Mouse (Mus musculus): Measurements from ENCODE around the gene Dennd2a.
"Not testable (repeated sequence)": the region's sequence is repeated elsewhere in the genome, so short reads cannot be mapped to it uniquely, and the experiment has no call there.

The Dennd2a gene

DNA sequence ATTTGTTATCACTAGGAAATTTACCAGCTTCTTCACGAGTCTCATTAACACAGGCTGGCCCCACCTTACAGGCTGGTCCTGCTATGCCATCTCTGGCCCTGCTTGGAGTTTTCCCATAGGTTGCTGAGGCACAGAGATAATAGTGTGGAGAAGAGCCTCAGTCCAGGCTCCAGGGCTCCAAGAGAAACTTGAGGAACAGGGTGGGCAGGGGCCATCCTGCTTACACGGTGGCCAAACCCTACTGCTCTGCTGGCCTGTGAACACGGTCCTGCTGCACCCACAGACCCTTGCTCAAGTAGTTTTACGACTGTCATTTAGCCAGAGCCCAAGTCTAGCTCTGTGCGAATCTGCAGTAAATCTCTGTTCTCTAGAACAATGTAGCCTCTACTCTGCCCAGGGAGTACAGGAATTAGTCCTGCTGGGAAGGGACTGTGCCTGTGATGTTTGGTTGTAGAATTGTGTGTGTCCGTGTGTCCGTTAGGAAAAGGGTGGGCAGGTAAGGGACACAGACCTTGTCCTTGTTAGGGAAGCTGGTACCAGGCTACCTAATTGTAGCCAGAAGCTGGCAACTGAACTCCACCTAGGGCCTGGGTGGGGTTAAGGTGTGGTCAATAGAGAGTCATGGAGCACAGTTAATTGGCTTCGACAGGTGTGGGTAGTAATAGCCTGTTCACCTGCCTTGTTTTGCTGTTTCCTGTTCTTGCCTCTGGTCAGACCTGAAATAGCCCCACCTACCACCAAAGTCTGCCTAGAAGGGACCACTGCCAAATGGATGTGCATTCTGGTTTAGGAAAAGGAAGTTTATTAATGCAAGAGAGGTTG lies 102.1 kb downstream of the Dennd2a start:
- DNase-seq (ENCODE audit: extremely low read depth, insufficient read length, low spot score) = no peak

DNA sequence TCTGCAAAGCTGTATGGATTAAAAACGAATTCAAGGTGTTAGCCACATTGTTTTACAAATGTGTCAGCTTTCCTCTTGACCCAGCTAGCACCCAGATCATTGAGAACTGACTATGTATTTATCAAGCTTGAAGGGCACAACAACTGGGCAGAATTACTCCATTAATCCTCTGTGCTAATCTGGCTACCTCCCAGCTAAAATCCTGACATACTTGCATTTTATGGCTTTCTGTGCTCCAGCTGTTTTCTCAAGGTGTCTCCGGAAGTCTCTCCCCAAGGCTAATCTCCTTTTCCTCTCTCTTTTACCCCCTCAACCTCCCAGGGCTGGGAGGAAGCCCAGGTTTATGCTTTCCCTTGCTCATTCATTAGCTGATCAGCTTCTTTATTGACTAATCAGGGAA lies 103.1 kb downstream of the Dennd2a start:
- no peak for DNase-seq (ENCODE audit: extremely low read depth, insufficient read length, low spot score)

- no peak for DNase-seq (ENCODE audit: extremely low read depth, insufficient read length, low spot score)
Observed at GRCm38 (mm10) chr6:39453564-39453963, 104.1 kb downstream of the Dennd2a start.

GRCm38 (mm10) chr6:39451033-39451432 lies 106.6 kb downstream of the Dennd2a start:
- DNase-seq (ENCODE audit: extremely low read depth, insufficient read length, low spot score) = no peak

- no peak for DNase-seq (ENCODE audit: extremely low read depth, insufficient read length, low spot score)
Observed at GRCm38 (mm10) chr6:39450580-39450979, 107.1 kb downstream of the Dennd2a start.

DNA sequence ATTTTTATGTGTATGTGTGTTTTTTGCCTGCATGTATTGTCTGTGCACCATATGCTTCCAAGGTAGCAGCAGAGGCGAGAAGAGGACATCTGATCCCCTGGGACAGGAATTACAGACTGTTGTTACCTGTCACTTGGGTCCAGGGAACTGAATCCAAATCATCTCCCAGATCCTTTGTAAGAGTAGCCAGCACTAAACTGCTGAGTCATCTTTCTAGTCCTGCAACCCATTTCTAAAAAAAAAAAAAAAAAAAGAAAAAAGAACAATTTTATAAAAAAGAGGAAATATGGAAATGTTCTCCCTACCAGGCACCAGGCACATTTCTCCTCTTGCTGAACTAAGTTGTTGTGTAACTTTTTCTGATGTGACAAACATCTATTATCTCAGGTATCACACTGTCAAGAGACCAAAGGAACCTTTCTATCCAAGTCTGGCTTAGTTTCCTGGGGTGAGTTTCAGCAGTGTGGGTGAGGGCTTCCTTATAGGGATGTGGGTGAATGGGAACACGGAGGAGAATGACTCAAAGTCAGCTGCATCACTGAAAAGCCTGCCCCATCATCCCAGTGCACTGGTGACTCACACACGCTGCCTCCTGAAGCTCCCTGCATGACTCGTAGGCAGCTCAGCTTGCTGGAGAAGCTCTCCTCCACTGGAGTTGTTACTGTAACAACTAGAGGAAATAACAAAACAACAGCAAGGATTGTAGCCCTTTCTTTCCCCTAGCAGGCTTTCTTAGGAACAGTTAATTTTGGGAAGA lies 110.1 kb downstream of the Dennd2a start:
- peak; percentile 75 for DNase-seq (ENCODE audit: extremely low read depth, insufficient read length, low spot score)

DNA sequence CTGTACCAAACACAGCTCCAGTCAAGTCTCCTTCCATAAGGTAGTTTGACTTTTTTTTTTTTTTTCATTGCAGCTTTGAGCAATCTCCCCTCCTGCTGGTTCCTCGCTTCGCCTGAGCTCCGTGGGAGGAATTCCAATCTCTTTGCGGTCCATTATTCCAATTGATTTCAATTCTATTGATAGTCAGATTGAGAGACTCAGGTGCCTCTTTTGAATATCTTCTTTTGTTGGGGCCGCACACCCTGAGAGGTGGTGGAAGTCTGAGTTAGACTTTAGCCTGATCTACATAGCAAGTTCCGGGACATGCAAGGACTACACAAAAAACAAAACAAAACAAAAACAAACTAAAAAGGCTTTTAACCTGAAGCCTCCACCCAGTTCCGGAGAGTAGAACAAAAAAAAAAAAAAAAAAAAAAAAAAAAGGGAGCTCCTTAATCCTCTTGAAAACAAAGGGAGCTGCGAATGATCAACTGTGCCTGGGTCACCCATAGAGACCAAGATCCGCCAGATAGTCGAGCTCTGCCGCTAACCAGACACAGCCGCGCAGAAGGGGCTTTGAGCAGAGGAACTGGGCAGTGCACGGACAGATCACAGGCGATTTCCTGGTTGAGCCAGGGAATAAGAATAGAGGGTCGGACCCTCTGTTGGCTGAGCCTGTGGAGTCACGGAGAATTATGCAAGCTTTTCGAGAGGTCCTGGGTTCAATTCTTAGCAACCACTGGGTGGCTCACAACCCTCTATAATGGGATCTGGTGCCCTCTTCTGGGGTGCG lies 111.7 kb downstream of the Dennd2a start:
- no peak for DNase-seq (ENCODE audit: extremely low read depth, insufficient read length, low spot score)

- DNase-seq (ENCODE audit: extremely low read depth, insufficient read length, low spot score) = no peak
Observed at GRCm38 (mm10) chr6:39442786-39443287, 114.8 kb downstream of the Dennd2a start.

GRCm38 (mm10) chr6:39440207-39440606 lies 117.5 kb downstream of the Dennd2a start:
- no peak for DNase-seq (ENCODE audit: extremely low read depth, insufficient read length, low spot score)

- DNase-seq (ENCODE audit: extremely low read depth, insufficient read length, low spot score) = not testable (repeated sequence)
Observed at GRCm38 (mm10) chr6:39437519-39437918, 120.1 kb downstream of the Dennd2a start.

DNA sequence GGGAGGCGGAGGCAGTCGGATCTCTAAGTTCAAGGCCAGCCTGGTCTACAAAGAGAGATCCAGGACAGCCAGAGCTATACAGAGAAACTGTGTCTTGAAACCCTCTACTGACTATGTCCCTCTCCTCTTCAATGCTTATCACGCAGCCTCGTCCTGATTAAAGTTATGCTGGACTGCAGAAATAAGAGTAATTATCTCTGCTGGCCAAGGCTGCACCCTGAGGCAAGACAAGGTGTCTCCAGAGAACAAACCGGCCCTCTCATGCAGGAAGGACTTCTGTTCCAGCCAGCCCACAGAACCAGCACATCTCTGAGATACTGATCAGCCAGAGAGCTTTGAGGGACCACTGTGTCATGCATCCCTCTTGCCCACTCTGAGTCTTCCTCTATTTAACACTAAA lies 121.8 kb downstream of the Dennd2a start:
- no peak for DNase-seq (ENCODE audit: extremely low read depth, insufficient read length, low spot score)

- no peak for DNase-seq (ENCODE audit: extremely low read depth, insufficient read length, low spot score)
Observed at GRCm38 (mm10) chr6:39434886-39435492, 122.7 kb downstream of the Dennd2a start.

GRCm38 (mm10) chr6:39434111-39434885 lies 123.4 kb downstream of the Dennd2a start:
- no peak for DNase-seq (ENCODE audit: extremely low read depth, insufficient read length, low spot score)

- DNase-seq (ENCODE audit: extremely low read depth, insufficient read length, low spot score) = no peak
Observed at GRCm38 (mm10) chr6:39433701-39434100, 124.0 kb downstream of the Dennd2a start.

DNA sequence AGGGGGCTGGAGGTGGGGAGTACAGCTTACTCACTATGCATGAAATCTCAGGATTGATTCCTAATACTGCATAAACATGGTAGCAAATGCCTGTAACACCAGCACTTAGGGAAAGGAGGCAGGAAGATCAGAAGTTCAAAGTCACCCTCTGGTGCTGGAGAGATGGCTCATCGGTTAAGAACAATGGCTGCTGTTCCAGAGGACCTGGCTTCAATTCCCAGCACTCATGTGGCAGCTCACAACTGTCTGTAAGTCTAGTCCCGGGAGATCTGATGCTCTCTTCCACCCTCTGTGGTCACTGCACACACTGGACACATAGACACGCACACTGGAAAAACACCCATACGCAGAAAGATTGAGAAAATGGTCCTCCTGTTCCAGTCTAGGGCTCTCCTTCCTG lies 124.5 kb downstream of the Dennd2a start:
- no peak for DNase-seq (ENCODE audit: extremely low read depth, insufficient read length, low spot score)

GRCm38 (mm10) chr6:39430722-39431121 lies 126.9 kb downstream of the Dennd2a start:
- no peak for DNase-seq (ENCODE audit: extremely low read depth, insufficient read length, low spot score)

- DNase-seq (ENCODE audit: extremely low read depth, insufficient read length, low spot score) = no peak
Observed at GRCm38 (mm10) chr6:39429007-39429788, 128.5 kb downstream of the Dennd2a start.

GRCm38 (mm10) chr6:39427276-39428003 lies 130.2 kb downstream of the Dennd2a start:
- peak; percentile 35 for DNase-seq (ENCODE audit: extremely low read depth, insufficient read length, low spot score)
